Mouse (Mus musculus): ENCODE data around the gene Nr1i3. TPM values are rescaled to one million over a fixed set of nuclear protein-coding genes. Genes with fewer than 3 reads are reported as not detected.

Nr1i3 gene
- polyA plus RNA-seq, 1 experiment from 2014 or later: 1.8 TPM

- no peaks in the 10 kb centered on the region for H3K4me1 ChIP-seq (ENCODE audit: control insufficient read depth, insufficient read depth, low read length)
- H3K27me3 ChIP-seq (ENCODE audit: control insufficient read depth, insufficient read depth, low read length): no peaks in the 10 kb centered on the region
- H3K9ac ChIP-seq (ENCODE audit: low read length): no peak overlapping the region
- no peak overlapping the region for H3K4me2 ChIP-seq (ENCODE audit: low read depth, low read length)
- 71% methylated on average over 6 of the region's 6 CpGs for WGBS
- no peak for ATAC-seq (ENCODE audit: insufficient read depth, low FRiP score)
- no peak overlapping the region for H3K27ac ChIP-seq (ENCODE audit: low read length)
- H3K9me3 ChIP-seq (replicated peaks; ENCODE audit: control insufficient read depth, low read length): no peaks in the 10 kb centered on the region
- H3K36me3 ChIP-seq (ENCODE audit: control insufficient read depth, insufficient read depth, low read length): no peaks in the 10 kb centered on the region
- no peak overlapping the region for H3K4me3 ChIP-seq (replicated peaks; ENCODE audit: low read length)
These were observed 7.9 kb upstream of the Nr1i3 start for GRCm38 (mm10) chr1:171205704-171206493.

- Histone ChIP-seq H3K4me3 (replicated peaks; ENCODE audit: low read length) (no peak overlapping the region), H3K9ac (ENCODE audit: low read length) (no peak overlapping the region), H3K4me1 (ENCODE audit: control insufficient read depth, insufficient read depth, low read length) (no peaks in the 10 kb centered on the region), H3K27me3 (ENCODE audit: control insufficient read depth, insufficient read depth, low read length) (no peaks in the 10 kb centered on the region), H3K9me3 (replicated peaks; ENCODE audit: control insufficient read depth, low read length) (no peaks in the 10 kb centered on the region), H3K27ac (ENCODE audit: low read length) (no peak overlapping the region), H3K36me3 (ENCODE audit: control insufficient read depth, insufficient read depth, low read length) (no peaks in the 10 kb centered on the region), H3K4me2 (ENCODE audit: low read depth, low read length) (no peak overlapping the region)
- no peak for ATAC-seq (ENCODE audit: insufficient read depth, low FRiP score)
- WGBS: 25% methylated on average over 4 of the region's 4 CpGs
These were observed 4.4 kb upstream of the Nr1i3 start for GRCm38 (mm10) chr1:171209409-171209808.

GRCm38 (mm10) chr1:171212854-171213253 is 916 bp upstream of the Nr1i3 start:
- 41% methylated on average over 3 of the region's 3 CpGs for WGBS
- no peak for ATAC-seq (ENCODE audit: insufficient read depth, low FRiP score)

GRCm38 (mm10) chr1:171216241-171216955 is 2.6 kb downstream of the Nr1i3 start:
- no peak overlapping the region for H3K4me2 ChIP-seq (ENCODE audit: low read depth, low read length)
- no peak overlapping the region for H3K4me3 ChIP-seq (replicated peaks; ENCODE audit: low read length)
- peaks cover 6% of the 10 kb centered on the region for H3K4me1 ChIP-seq (ENCODE audit: control insufficient read depth, insufficient read depth, low read length)
- WGBS: 86% methylated on average over 18 of the region's 18 CpGs
- no peaks in the 10 kb centered on the region for H3K27me3 ChIP-seq (ENCODE audit: control insufficient read depth, insufficient read depth, low read length)
- H3K9me3 ChIP-seq (replicated peaks; ENCODE audit: control insufficient read depth, low read length): no peaks in the 10 kb centered on the region
- no peak overlapping the region for H3K9ac ChIP-seq (ENCODE audit: low read length)
- H3K36me3 ChIP-seq (ENCODE audit: control insufficient read depth, insufficient read depth, low read length): peaks cover 10% of the 10 kb centered on the region; the same call in 1 of the 2 replicates
- no peak overlapping the region for H3K27ac ChIP-seq (ENCODE audit: low read length)
- ATAC-seq (ENCODE audit: insufficient read depth, low FRiP score): no peak

More at GRCm38 (mm10) chr1:171212854-171213253, 916 bp upstream of the Nr1i3 start:
- H3K4me3 ChIP-seq (replicated peaks; ENCODE audit: low read length): no peak overlapping the region
- H3K4me2 ChIP-seq (ENCODE audit: low read depth, low read length): no peak overlapping the region
- H3K27ac ChIP-seq (ENCODE audit: low read length): no peak overlapping the region
- H3K9ac ChIP-seq (ENCODE audit: low read length): no peak overlapping the region
- no peaks in the 10 kb centered on the region for H3K9me3 ChIP-seq (replicated peaks; ENCODE audit: control insufficient read depth, low read length)
- no peaks in the 10 kb centered on the region for H3K27me3 ChIP-seq (ENCODE audit: control insufficient read depth, insufficient read depth, low read length)
- H3K4me1 ChIP-seq (ENCODE audit: control insufficient read depth, insufficient read depth, low read length): no peaks in the 10 kb centered on the region
- H3K36me3 ChIP-seq (ENCODE audit: control insufficient read depth, insufficient read depth, low read length): no peaks in the 10 kb centered on the region

GRCm38 (mm10) chr1:171220871-171221270 is 7.1 kb downstream of the Nr1i3 start:
- Histone ChIP-seq H3K4me3 (replicated peaks; ENCODE audit: low read length) (no peak overlapping the region; the same call in 1 of the 2 replicates), H3K36me3 (ENCODE audit: control insufficient read depth, insufficient read depth, low read length) (peaks cover 10% of the 10 kb centered on the region; the same call in 1 of the 2 replicates), H3K4me1 (ENCODE audit: control insufficient read depth, insufficient read depth, low read length) (peaks cover 15% of the 10 kb centered on the region), H3K4me2 (ENCODE audit: low read depth, low read length) (peak overlapping the region; percentile 81), H3K27me3 (ENCODE audit: control insufficient read depth, insufficient read depth, low read length) (no peaks in the 10 kb centered on the region), H3K9me3 (replicated peaks; ENCODE audit: control insufficient read depth, low read length) (no peaks in the 10 kb centered on the region), H3K9ac (ENCODE audit: low read length) (no peak overlapping the region), H3K27ac (ENCODE audit: low read length) (no peak overlapping the region)
- no peak for ATAC-seq (ENCODE audit: insufficient read depth, low FRiP score)
- WGBS: 9% methylated on average over 10 of the region's 10 CpGs

- peak overlapping the region; percentile 73 for H3K9ac ChIP-seq (ENCODE audit: low read length)
- H3K4me2 ChIP-seq (ENCODE audit: low read depth, low read length): peak overlapping the region; percentile 81
- H3K9me3 ChIP-seq (replicated peaks; ENCODE audit: control insufficient read depth, low read length): no peaks in the 10 kb centered on the region
- peak overlapping the region; percentile 65 for H3K4me3 ChIP-seq (replicated peaks; ENCODE audit: low read length)
- WGBS: 6% methylated on average over 22 of the region's 22 CpGs
- peak overlapping the region; percentile 11; the same call in 1 of the 2 replicates for H3K27ac ChIP-seq (ENCODE audit: low read length)
- no peaks in the 10 kb centered on the region for H3K27me3 ChIP-seq (ENCODE audit: control insufficient read depth, insufficient read depth, low read length)
- 0 out of 2 replicates have a peak, but pooled peaks have one; percentile 0 for ATAC-seq (ENCODE audit: insufficient read depth, low FRiP score)
- peaks cover 15% of the 10 kb centered on the region for H3K4me1 ChIP-seq (ENCODE audit: control insufficient read depth, insufficient read depth, low read length)
- H3K36me3 ChIP-seq (ENCODE audit: control insufficient read depth, insufficient read depth, low read length): peaks cover 10% of the 10 kb centered on the region; the same call in 1 of the 2 replicates
These were observed 7.8 kb downstream of the Nr1i3 start for GRCm38 (mm10) chr1:171221281-171222193.

- ATAC-seq (ENCODE audit: insufficient read depth, low FRiP score): peak; percentile 99
- peak within 1 kb of the TSS; percentile 73 for H3K9ac ChIP-seq (ENCODE audit: low read length)
- H3K4me1 ChIP-seq (ENCODE audit: control insufficient read depth, insufficient read depth, low read length): peaks cover 15% of the 10 kb centered on the region
- H3K27me3 ChIP-seq (ENCODE audit: control insufficient read depth, insufficient read depth, low read length): no peaks in the 10 kb centered on the region
- 2% methylated on average over 28 of the region's 28 CpGs for WGBS
- peak within 1 kb of the TSS; percentile 65 for H3K4me3 ChIP-seq (replicated peaks; ENCODE audit: low read length)
- peaks cover 10% of the 10 kb centered on the region; the same call in 1 of the 2 replicates for H3K36me3 ChIP-seq (ENCODE audit: control insufficient read depth, insufficient read depth, low read length)
- no peaks in the 10 kb centered on the region for H3K9me3 ChIP-seq (replicated peaks; ENCODE audit: control insufficient read depth, low read length)
- H3K4me2 ChIP-seq (ENCODE audit: low read depth, low read length): peak within 1 kb of the TSS; percentile 81
- H3K27ac ChIP-seq (ENCODE audit: low read length): peak within 1 kb of the TSS; percentile 77
These were observed 8.7 kb downstream of the Nr1i3 start, which contains the start of gene Tomm40l for GRCm38 (mm10) chr1:171222238-171223155. Gene Tomm40l (minus strand): TSS chr1:171222514.

GRCm38 (mm10) chr1:171223168-171223567 is 9.4 kb downstream of the Nr1i3 start:
- Histone ChIP-seq H3K9me3 (replicated peaks; ENCODE audit: control insufficient read depth, low read length) (no peaks in the 10 kb centered on the region), H3K36me3 (ENCODE audit: control insufficient read depth, insufficient read depth, low read length) (peaks cover 10% of the 10 kb centered on the region; the same call in 1 of the 2 replicates), H3K9ac (ENCODE audit: low read length) (peak overlapping the region; percentile 72), H3K4me2 (ENCODE audit: low read depth, low read length) (peak overlapping the region; percentile 53), H3K27me3 (ENCODE audit: control insufficient read depth, insufficient read depth, low read length) (no peaks in the 10 kb centered on the region), H3K4me3 (replicated peaks; ENCODE audit: low read length) (peak overlapping the region; percentile 65), H3K27ac (ENCODE audit: low read length) (peak overlapping the region; percentile 77), H3K4me1 (ENCODE audit: control insufficient read depth, insufficient read depth, low read length) (peaks cover 15% of the 10 kb centered on the region)
- no peak for ATAC-seq (ENCODE audit: insufficient read depth, low FRiP score)
- 73% methylated on average over 6 of the region's 6 CpGs for WGBS

Data from stomach, embryonic 16.5 days (tissue).